ENCODE assay signal across 10 mouse cellular contexts in the genomic region with DNA sequence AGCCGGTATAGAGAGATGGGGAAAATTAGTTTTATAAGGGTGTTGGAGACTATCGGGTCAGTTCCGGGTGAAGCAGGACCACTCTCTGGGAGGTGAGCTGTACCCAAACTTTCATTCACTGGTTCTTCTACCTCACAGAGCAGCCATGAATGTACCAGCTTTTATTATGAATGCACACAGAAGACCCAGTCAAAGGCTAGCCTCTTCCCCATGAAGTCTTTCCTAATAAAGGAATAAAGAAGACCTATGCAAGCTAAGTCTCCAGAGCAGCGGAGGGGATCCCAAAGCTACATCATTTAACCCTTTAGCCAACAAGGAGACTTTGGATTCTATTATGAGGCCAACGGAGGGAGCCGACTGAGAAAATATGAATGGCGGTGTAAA. TPM values are rescaled to one million over a fixed set of nuclear protein-coding genes. Genes with fewer than 3 reads are reported as not detected.
DNase-seq lines count a peak whose midpoint lies in the region; ATAC-seq and TF ChIP-seq lines count a peak whose summit lies in the region.
"Had no signal": no experiment of that assay in that cellular context is flagged by ENCODE, and none has a peak within 500 bp of the region (broad histone marks: within the 10 kb centered on the region; RNA-seq: fewer than 3 reads in every experiment).

No protein-coding gene starts in this region.

- H3K27ac ChIP-seq in heart, embryonic 15.5 days: no peak overlapping the region
- no peak overlapping the region for H3K27ac ChIP-seq in embryonic facial prominence, embryonic 14.5 days (replicated peaks; ENCODE audit: low read depth, low read length)
- peak overlapping the region; percentile 71 for H3K27ac ChIP-seq in hindbrain, embryonic 14.5 days
- peak overlapping the region; percentile 88 for H3K27ac ChIP-seq in midbrain, postnatal 0 days (ENCODE audit: low read depth, low read length)
- H3K27ac ChIP-seq: macrophage had no signal

- H3K27me3 ChIP-seq in heart, embryonic 15.5 days: peaks cover 60% of the 10 kb centered on the region
- H3K27me3 ChIP-seq in embryonic facial prominence, embryonic 14.5 days (replicated peaks; ENCODE audit: control insufficient read depth, insufficient read depth, low read length): peaks cover 55% of the 10 kb centered on the region
- H3K27me3 ChIP-seq in hindbrain, embryonic 14.5 days (ENCODE audit: control insufficient read depth, insufficient read depth, low read length): peaks cover 33% of the 10 kb centered on the region
- no peaks in the 10 kb centered on the region for H3K27me3 ChIP-seq in midbrain, postnatal 0 days (ENCODE audit: insufficient read depth, low read length)

- peaks cover 38% of the 10 kb centered on the region for H3K4me1 ChIP-seq in heart, embryonic 15.5 days (replicated peaks)
- H3K4me1 ChIP-seq in embryonic facial prominence, embryonic 14.5 days (ENCODE audit: control insufficient read depth, insufficient read depth, low read length): peaks cover 29% of the 10 kb centered on the region
- peaks cover 32% of the 10 kb centered on the region for H3K4me1 ChIP-seq in hindbrain, embryonic 14.5 days (replicated peaks; ENCODE audit: control insufficient read depth, insufficient read depth, low read length)
- H3K4me1 ChIP-seq in midbrain, postnatal 0 days (ENCODE audit: insufficient read depth, low read length): peaks cover 8% of the 10 kb centered on the region

- DNase-seq in heart, postnatal 25 days (ENCODE audit: low spot score): no peak
- DNase-seq in embryonic facial prominence, embryonic 14.5 days (ENCODE audit: low spot score): no peak
- peak; percentile 63 for DNase-seq in hindbrain, embryonic 14.5 days (ENCODE audit: low spot score)
- peak; percentile 67 for DNase-seq in midbrain, postnatal 0 days (ENCODE audit: low spot score)
- DNase-seq in kidney, postnatal 25 days: no peak
- DNase-seq in right cerebral cortex, postnatal 25 days: no peak
- no peak for DNase-seq in right cerebral cortex, postnatal 14 days

- no peaks in the 10 kb centered on the region for H3K9me3 ChIP-seq in heart, embryonic 15.5 days (replicated peaks)
- H3K9me3 ChIP-seq in embryonic facial prominence, embryonic 14.5 days (ENCODE audit: control insufficient read depth, low read length): no peaks in the 10 kb centered on the region
- H3K9me3 ChIP-seq in hindbrain, embryonic 14.5 days (ENCODE audit: control insufficient read depth, low read length): no peaks in the 10 kb centered on the region
- no peaks in the 10 kb centered on the region for H3K9me3 ChIP-seq in midbrain, postnatal 0 days (ENCODE audit: low read length)

- 2% methylated on average over 7 of the region's 7 CpGs for WGBS in heart, embryonic 15.5 days
- 3% methylated on average over 7 of the region's 7 CpGs for whole genome bisulfite sequencing in embryonic facial prominence, embryonic 14.5 days
- WGBS in hindbrain, embryonic 14.5 days: 1% methylated on average over 7 of the region's 7 CpGs
- whole genome bisulfite sequencing in midbrain, postnatal 0 days: under 1% methylated on average over 7 of the region's 7 CpGs

- no peaks in the 10 kb centered on the region for H3K36me3 ChIP-seq in heart, embryonic 15.5 days
- no peaks in the 10 kb centered on the region for H3K36me3 ChIP-seq in embryonic facial prominence, embryonic 14.5 days (ENCODE audit: control insufficient read depth, insufficient read depth, low read length)
- no peaks in the 10 kb centered on the region for H3K36me3 ChIP-seq in hindbrain, embryonic 14.5 days (replicated peaks; ENCODE audit: control insufficient read depth, insufficient read depth)
- no peaks in the 10 kb centered on the region for H3K36me3 ChIP-seq in midbrain, postnatal 0 days (ENCODE audit: insufficient read depth, low read length)

- peak overlapping the region; percentile 92 for H3K4me2 ChIP-seq in heart, embryonic 15.5 days
- H3K4me2 ChIP-seq in embryonic facial prominence, embryonic 14.5 days (ENCODE audit: low read depth, low read length): peak overlapping the region; percentile 97
- peak overlapping the region; percentile 99 for H3K4me2 ChIP-seq in hindbrain, embryonic 14.5 days (replicated peaks)
- peak overlapping the region; percentile 82 for H3K4me2 ChIP-seq in midbrain, postnatal 0 days (ENCODE audit: low read depth, low read length, poor library complexity, severe bottlenecking)

- no peak for TF ChIP-seq CTCF in midbrain, postnatal 0 days (IDR thresholded peaks at IDR 0.05)

- no peak overlapping the region for H3K9ac ChIP-seq in heart, embryonic 15.5 days
- no peak overlapping the region; the same call in 1 of the 2 replicates for H3K9ac ChIP-seq in embryonic facial prominence, embryonic 14.5 days (ENCODE audit: low read depth, low read length)
- H3K9ac ChIP-seq in hindbrain, embryonic 14.5 days: 0 out of 2 replicates have a peak overlapping the region, but pooled peaks have one; percentile 33
- peak overlapping the region; percentile 52 for H3K9ac ChIP-seq in midbrain, postnatal 0 days (replicated peaks; ENCODE audit: low read length, poor library complexity, severe bottlenecking)

- peak overlapping the region; percentile 52 for H3K4me3 ChIP-seq in heart, embryonic 15.5 days
- H3K4me3 ChIP-seq in embryonic facial prominence, embryonic 14.5 days (ENCODE audit: low read depth, low read length): peak overlapping the region; percentile 55
- peak overlapping the region; percentile 58 for H3K4me3 ChIP-seq in hindbrain, embryonic 14.5 days (replicated peaks; ENCODE audit: low read length)
- peak overlapping the region; percentile 56 for H3K4me3 ChIP-seq in midbrain, postnatal 0 days (ENCODE audit: low read depth, low read length)

- no peak for ATAC-seq in heart, embryonic 15.5 days (replicated peaks; ENCODE audit: insufficient number of reproducible peaks, insufficient read depth, low FRiP score, low read depth)
- peak; percentile 7; the same call in 1 of the 2 replicates for ATAC-seq in embryonic facial prominence, embryonic 14.5 days (ENCODE audit: low read depth)
- peak; percentile 68 for ATAC-seq in hindbrain, embryonic 14.5 days (ENCODE audit: low FRiP score)
- peak; percentile 57 for ATAC-seq in midbrain, postnatal 0 days (ENCODE audit: low FRiP score)

- intact Hi-C loops in heart, postnatal 25 days (cut with DNase I): no loop called here

RNA-seq across cellular contexts. Expression of gene Shc3, which starts 0.5 kb away (rescaled TPM):
- 0.19 and 0.37 TPM in 2 replicates for polyA plus RNA-seq in heart, embryonic 15.5 days (2015; fragmentation: Nextera tagmentation; extraction: Ambion mirVana)
- 1 to 10 TPM; 2.3 TPM for total RNA-seq in heart, postnatal 25 days (2021)
- 1.3 and 1.5 TPM in 2 replicates for polyA plus RNA-seq in embryonic facial prominence, embryonic 14.5 days (2014; fragmentation: Nextera tagmentation; extraction: Ambion mirVana)
- polyA plus RNA-seq in hindbrain, embryonic 14.5 days (2014; fragmentation: Nextera tagmentation; extraction: Ambion mirVana): 7.2 and 11.6 TPM in 2 replicates
- total RNA-seq in midbrain, postnatal 0 days (2014; rRNA removed): 110 and 119 TPM in 2 replicates
- polyA plus RNA-seq in midbrain, postnatal 0 days (2015; fragmentation: Nextera tagmentation; extraction: Ambion mirVana): 9.1 and 10.4 TPM in 2 replicates
- total RNA-seq: MEL had no signal
- polyA plus RNA-seq: macrophage had no signal

Comparison
In these comparisons a context has a peak if more than half of its experiments do, and no peak if none do; other contexts are left out.
1. H3K27ac ChIP-seq: peak in hindbrain, embryonic 14.5 days (single experiment) and midbrain, postnatal 0 days (single experiment); none in heart, embryonic 15.5 days (single experiment) and embryonic facial prominence, embryonic 14.5 days (single experiment).
2. H3K9ac ChIP-seq: peak in hindbrain, embryonic 14.5 days (single experiment) and midbrain, postnatal 0 days (single experiment); none in heart, embryonic 15.5 days (single experiment) and embryonic facial prominence, embryonic 14.5 days (single experiment).
3. DNase-seq: peak in hindbrain, embryonic 14.5 days (single experiment) and midbrain, postnatal 0 days (single experiment); none in heart, postnatal 25 days (single experiment), embryonic facial prominence, embryonic 14.5 days (single experiment), kidney, postnatal 25 days (0 of 2), right cerebral cortex, postnatal 25 days (single experiment) and right cerebral cortex, postnatal 14 days (single experiment).
4. Peak in every context shown above with its lines, with median percentiles within 50 percentile points of each other: H3K4me2 ChIP-seq and H3K4me3 ChIP-seq.